Mouse (Mus musculus) lung, postnatal 0 days (tissue): ENCODE data around the gene Mkks. TPM values are rescaled to one million over a fixed set of nuclear protein-coding genes. Genes with fewer than 3 reads are reported as not detected.
A peak's percentile ranks its signal among the peaks of the same experiment; 100 is the strongest.

Source experiments
- ATAC-seq: fragments of 200-750 bp; cut with Nextera tagmentation; 2 replicates; pipeline ENCODE4 v1.8.0; 2017; ENCODE audit warnings: moderate library complexity
- DNase-seq: peaks from one replicate; pipeline ENCODE4 v3.0.0-alpha.2; 2016; ENCODE audit warnings: low spot score
- H3K27ac ChIP-seq: fragments of 300-500 bp; sonication (generic); 2 replicates; pipeline ENCODE4 v1.5.1; 2014; ENCODE audit warnings: antibody characterized with exemption, mild to moderate bottlenecking, low read length, mixed read lengths
- H3K27me3 ChIP-seq: fragments of 300-500 bp; sonication (generic); replicated peaks from 2 replicates; pipeline ENCODE4 v1.6.1; 2014; ENCODE audit warnings: low read length, mixed read lengths; ENCODE audit not compliant: insufficient read depth
- H3K36me3 ChIP-seq: fragments of 300-500 bp; sonication (generic); 2 replicates; pipeline ENCODE4 v1.6.1; 2014; ENCODE audit warnings: low read length, mixed read lengths; ENCODE audit not compliant: insufficient read depth
- H3K4me1 ChIP-seq: fragments of 300-500 bp; sonication (generic); 2 replicates; pipeline ENCODE4 v1.6.1; 2014; ENCODE audit warnings: antibody characterized with exemption, low read depth, low read length, mixed read lengths; ENCODE audit not compliant: insufficient read depth
- H3K4me2 ChIP-seq: fragments of 300-500 bp; sonication (generic); replicated peaks from 2 replicates; pipeline ENCODE4 v1.6.1; 2014; ENCODE audit warnings: low read depth, mild to moderate bottlenecking, low read length, moderate library complexity, mixed read lengths
- H3K4me3 ChIP-seq: fragments of 300-500 bp; sonication (generic); 2 replicates; pipeline ENCODE4 v1.5.1; 2014; ENCODE audit warnings: low read depth, low read length
- H3K9ac ChIP-seq: fragments of 300-500 bp; sonication (generic); replicated peaks from 2 replicates; pipeline ENCODE4 v1.6.1; 2014; ENCODE audit warnings: low read depth, mild to moderate bottlenecking
- H3K9me3 ChIP-seq: fragments of 300-500 bp; sonication (generic); 2 replicates; pipeline ENCODE4 v1.6.1; 2016; ENCODE audit warnings: low read length, mixed read lengths
- CTCF ChIP-seq: IDR thresholded peaks from 2 replicates; pipeline ENCODE4 v1.5.1; 2016; ENCODE audit warnings: antibody characterized with exemption, mild to moderate bottlenecking
- EP300 ChIP-seq: IDR thresholded peaks from 2 replicates; pipeline ENCODE4 v1.6.1; 2016; ENCODE audit warnings: antibody characterized with exemption, mild to moderate bottlenecking, control low read depth
- WGBS: fragments of 180-500 bp; shearing (Covaris S2); extraction: QIAGEN DNeasy Blood & Tissue Kit; methylation state at CpG from one replicate; pipeline ENCODE4 v1.1.7; 2014; 5-methylcytosine and 5-hydroxymethylcytosine counted together
- polyA plus RNA-seq: library from polyadenylated mRNA; unstranded; fragments of >200 nt; fragmentation: Nextera tagmentation; extraction: Ambion mirVana; gene quantifications from 2 replicates; pipeline ENCODE4 v1.2.1, GENCODE M21; 2015

Gene Mkks
- polyA plus RNA-seq, 1 experiment from 2014 or later = 6.7 TPM

GRCm38 (mm10) chr2:136854543-136855388 is 36.4 kb downstream of the Mkks start:
- no peaks in the 10 kb centered on the region for H3K9me3 ChIP-seq
- no peaks in the 10 kb centered on the region for H3K36me3 ChIP-seq
- no peaks in the 10 kb centered on the region for H3K4me1 ChIP-seq
- H3K27me3 ChIP-seq = no peaks in the 10 kb centered on the region
- no peak overlapping the region for H3K27ac ChIP-seq
- H3K4me2 ChIP-seq = no peak overlapping the region
- ATAC-seq (no peak), DNase-seq (no peak)
- whole genome bisulfite sequencing = 50% methylated on average over 5 of the region's 5 CpGs
- H3K9ac ChIP-seq = no peak overlapping the region
- H3K4me3 ChIP-seq = no peak overlapping the region
- TF ChIP-seq EP300 = no peak
- no peak for TF ChIP-seq CTCF

- no peaks in the 10 kb centered on the region for H3K27me3 ChIP-seq
- H3K9me3 ChIP-seq = no peaks in the 10 kb centered on the region
- H3K4me2 ChIP-seq = no peak overlapping the region
- no peak for TF ChIP-seq CTCF
- 49% methylated on average over 3 of the region's 3 CpGs for WGBS
- ATAC-seq = no peak
- H3K4me1 ChIP-seq = no peaks in the 10 kb centered on the region
- H3K27ac ChIP-seq = no peak overlapping the region
- no peak for DNase-seq
- H3K36me3 ChIP-seq = no peaks in the 10 kb centered on the region
- no peak overlapping the region for H3K9ac ChIP-seq
- no peak overlapping the region for H3K4me3 ChIP-seq
Measured at GRCm38 (mm10) chr2:136850366-136850765, 40.8 kb downstream of the Mkks start.

GRCm38 (mm10) chr2:136837994-136838393 is 53.2 kb downstream of the Mkks start:
- TF ChIP-seq EP300 (no peak), CTCF (no peak)
- Histone ChIP-seq H3K4me3 (no peak overlapping the region), H3K36me3 (no peaks in the 10 kb centered on the region), H3K4me2 (no peak overlapping the region), H3K27ac (no peak overlapping the region), H3K27me3 (no peaks in the 10 kb centered on the region), H3K9ac (no peak overlapping the region), H3K9me3 (no peaks in the 10 kb centered on the region), H3K4me1 (no peaks in the 10 kb centered on the region)
- ATAC-seq (no peak), DNase-seq (no peak)
- WGBS = 37% methylated on average over 1 of the region's 1 CpGs

- DNase-seq (no peak), ATAC-seq (no peak)
- H3K4me3 ChIP-seq = no peak overlapping the region
- H3K27ac ChIP-seq = no peak overlapping the region
- no peak overlapping the region for H3K4me2 ChIP-seq
- no peak overlapping the region for H3K9ac ChIP-seq
- TF ChIP-seq EP300 (no peak), CTCF (0 out of 2 replicates have a peak, but pooled peaks have one; percentile 12)
- H3K9me3 ChIP-seq = no peaks in the 10 kb centered on the region
- no peaks in the 10 kb centered on the region for H3K4me1 ChIP-seq
- no peaks in the 10 kb centered on the region for H3K36me3 ChIP-seq
- H3K27me3 ChIP-seq = no peaks in the 10 kb centered on the region
- 54% methylated on average over 3 of the region's 3 CpGs for WGBS
Measured at GRCm38 (mm10) chr2:136835882-136836281, 55.3 kb downstream of the Mkks start.

- H3K4me2 ChIP-seq = no peak overlapping the region
- no peak overlapping the region for H3K9ac ChIP-seq
- WGBS = 67% methylated on average over 1 of the region's 1 CpGs
- H3K4me1 ChIP-seq = no peaks in the 10 kb centered on the region
- TF ChIP-seq EP300 = no peak
- TF ChIP-seq CTCF = no peak
- H3K9me3 ChIP-seq = no peaks in the 10 kb centered on the region
- no peaks in the 10 kb centered on the region for H3K36me3 ChIP-seq
- H3K27ac ChIP-seq = no peak overlapping the region
- no peak overlapping the region for H3K4me3 ChIP-seq
- no peaks in the 10 kb centered on the region for H3K27me3 ChIP-seq
- ATAC-seq = no peak
- DNase-seq = peak; percentile 8
Measured at GRCm38 (mm10) chr2:136834715-136835075, 56.5 kb downstream of the Mkks start.

DNA sequence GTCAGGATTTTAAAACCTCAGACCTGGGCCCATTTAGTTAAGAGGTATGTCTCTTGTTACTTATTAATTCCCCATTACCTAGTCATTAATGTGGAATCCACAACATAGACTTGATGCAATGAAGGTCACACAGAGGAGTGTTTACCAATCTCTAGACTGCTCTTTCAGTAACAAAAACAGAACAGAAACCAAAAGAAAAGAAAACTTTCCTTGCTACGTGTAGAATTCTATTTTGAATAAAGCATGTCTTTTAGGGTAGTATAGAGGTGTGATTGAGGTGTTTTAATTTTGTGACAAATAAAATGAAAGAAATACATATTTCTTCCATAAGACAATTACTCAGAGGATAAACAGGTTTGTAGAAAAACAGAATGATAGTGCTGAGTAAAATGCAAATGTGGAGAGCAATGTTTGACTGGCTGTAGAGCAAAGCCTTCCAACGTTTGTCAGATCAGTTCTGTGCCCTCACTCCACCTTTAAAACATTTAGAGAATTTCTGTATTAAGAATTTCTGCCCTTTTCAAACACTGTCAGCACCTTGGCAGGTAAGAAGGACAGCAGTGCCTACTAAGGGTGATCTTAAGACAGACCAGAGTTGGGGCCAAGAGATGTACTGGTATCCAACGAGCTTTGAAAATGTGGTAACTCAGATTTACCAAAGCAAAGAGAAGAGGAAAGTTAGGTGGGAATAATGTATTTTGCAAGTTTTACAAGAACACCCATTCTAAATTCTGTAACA is 57.0 kb downstream of the Mkks start:
- H3K4me3 ChIP-seq = no peak overlapping the region
- H3K4me2 ChIP-seq = no peak overlapping the region
- no peak for ATAC-seq
- H3K9ac ChIP-seq = no peak overlapping the region
- 62% methylated on average over 3 of the region's 3 CpGs for WGBS
- H3K27me3 ChIP-seq = no peaks in the 10 kb centered on the region
- no peak for TF ChIP-seq CTCF
- no peak for TF ChIP-seq EP300
- no peaks in the 10 kb centered on the region for H3K9me3 ChIP-seq
- DNase-seq = no peak
- H3K27ac ChIP-seq = no peak overlapping the region
- H3K4me1 ChIP-seq = no peaks in the 10 kb centered on the region
- no peaks in the 10 kb centered on the region for H3K36me3 ChIP-seq
